Comparison of ENCODE assay signal across 8 mouse cellular contexts in the genomic region with DNA sequence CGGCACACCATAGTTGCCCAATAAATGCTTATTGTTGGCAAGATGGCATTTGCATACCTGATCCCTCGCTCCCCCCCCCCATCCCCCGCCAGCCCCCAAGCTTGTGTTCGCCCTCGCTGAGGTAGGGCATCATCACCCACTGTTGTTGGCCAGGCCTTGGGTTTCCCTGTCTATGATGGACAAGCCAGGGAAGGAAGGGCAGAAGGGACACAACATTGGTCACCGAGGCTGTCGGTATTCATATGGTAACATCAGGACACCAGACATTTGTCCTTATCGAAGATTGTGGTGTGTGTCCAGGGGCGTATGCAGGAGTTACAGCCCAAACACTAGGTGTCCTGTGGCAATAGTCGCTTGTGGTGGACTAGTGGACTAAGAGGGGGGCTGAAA. TPM values are rescaled to one million over a fixed set of nuclear protein-coding genes. Genes with fewer than 3 reads are reported as not detected.
DNase-seq lines count a peak whose midpoint lies in the region; ATAC-seq and TF ChIP-seq lines count a peak whose summit lies in the region.

No protein-coding gene starts in this region.

- TF ChIP-seq CTCF in bone marrow, adult 2 months (IDR thresholded peaks at IDR 0.05; ENCODE audit: control insufficient read depth, insufficient read depth, low read length) = no peak

- H3K27me3 ChIP-seq in kidney, embryonic 14.5 days (ENCODE audit: control insufficient read depth, insufficient read depth, low read length) = no peaks in the 10 kb centered on the region
- H3K27me3 ChIP-seq in hindbrain, embryonic 16.5 days (replicated peaks; ENCODE audit: control insufficient read depth, insufficient read depth, low read length) = no peaks in the 10 kb centered on the region
- no peaks in the 10 kb centered on the region for H3K27me3 ChIP-seq in midbrain, embryonic 15.5 days (replicated peaks)

- no peaks in the 10 kb centered on the region for H3K9me3 ChIP-seq in kidney, embryonic 14.5 days (ENCODE audit: control insufficient read depth, low read length)
- H3K9me3 ChIP-seq in hindbrain, embryonic 16.5 days (ENCODE audit: control insufficient read depth, low read length) = no peaks in the 10 kb centered on the region
- H3K9me3 ChIP-seq in midbrain, embryonic 15.5 days = no peaks in the 10 kb centered on the region

- no peak for DNase-seq in kidney, adult 9 months
- no peak for DNase-seq in Muller cell, postnatal 12 days (ENCODE audit: inconsistent ontology term)
- no peak for DNase-seq in spleen, postnatal 4 days (ENCODE audit: low spot score in 2 of 2)
- no peak for DNase-seq in cerebellum, adult 11 months

- peak overlapping the region; percentile 48 for H3K4me2 ChIP-seq in kidney, embryonic 14.5 days (replicated peaks; ENCODE audit: low read depth, low read length)
- peak overlapping the region; percentile 94 for H3K4me2 ChIP-seq in hindbrain, embryonic 16.5 days (ENCODE audit: low read length)
- peak overlapping the region; percentile 90 for H3K4me2 ChIP-seq in midbrain, embryonic 15.5 days

- peak overlapping the region; percentile 91 for H3K27ac ChIP-seq in kidney, embryonic 14.5 days (ENCODE audit: low read depth, low read length)
- peak overlapping the region; percentile 97 for H3K27ac ChIP-seq in bone marrow, adult 2 months (ENCODE audit: control insufficient read depth, insufficient read depth, low read depth, low read length, poor library complexity)
- H3K27ac ChIP-seq in hindbrain, embryonic 16.5 days (ENCODE audit: low read depth, low read length) = peak overlapping the region; percentile 94
- H3K27ac ChIP-seq in midbrain, embryonic 15.5 days = peak overlapping the region; percentile 95

- peak; percentile 15 for ATAC-seq in kidney, embryonic 14.5 days (ENCODE audit: low FRiP score, low TSS enrichment)
- no peak; the same call in 1 of the 2 replicates for ATAC-seq in hindbrain, embryonic 16.5 days
- peak; percentile 48 for ATAC-seq in midbrain, embryonic 15.5 days (replicated peaks)

- WGBS in kidney, embryonic 14.5 days = 3% methylated on average over 10 of the region's 10 CpGs
- 1% methylated on average over 10 of the region's 10 CpGs for WGBS in bone marrow, adult 2 months
- WGBS in hindbrain, embryonic 16.5 days = 2% methylated on average over 10 of the region's 10 CpGs
- 4% methylated on average over 10 of the region's 10 CpGs for WGBS in midbrain, embryonic 15.5 days

- no peak for TF ChIP-seq POLR2A in bone marrow, adult 2 months (IDR thresholded peaks at IDR 0.05; ENCODE audit: borderline replicate concordance, control insufficient read depth, low read depth, low read length)

- peaks cover 7% of the 10 kb centered on the region for H3K4me1 ChIP-seq in kidney, embryonic 14.5 days (ENCODE audit: control insufficient read depth, insufficient read depth, low read length)
- peaks cover 1% of the 10 kb centered on the region; the same call in 1 of the 2 replicates for H3K4me1 ChIP-seq in bone marrow, adult 2 months (ENCODE audit: control insufficient read depth, insufficient read depth, low read length)
- peaks cover 16% of the 10 kb centered on the region for H3K4me1 ChIP-seq in hindbrain, embryonic 16.5 days (ENCODE audit: control insufficient read depth, insufficient read depth, low read depth, low read length)
- H3K4me1 ChIP-seq in midbrain, embryonic 15.5 days = peaks cover 25% of the 10 kb centered on the region

- H3K9ac ChIP-seq in kidney, embryonic 14.5 days (ENCODE audit: low read depth, low read length) = peak overlapping the region; percentile 70
- peak overlapping the region; percentile 78 for H3K9ac ChIP-seq in hindbrain, embryonic 16.5 days (ENCODE audit: low read depth, low read length)
- H3K9ac ChIP-seq in midbrain, embryonic 15.5 days = peak overlapping the region; percentile 65

- peak overlapping the region; percentile 65 for H3K4me3 ChIP-seq in kidney, embryonic 14.5 days (ENCODE audit: low read length)
- peak overlapping the region; percentile 83 for H3K4me3 ChIP-seq in bone marrow, adult 2 months (replicated peaks; ENCODE audit: control insufficient read depth, low read depth, low read length)
- H3K4me3 ChIP-seq in hindbrain, embryonic 16.5 days (ENCODE audit: low read length) = peak overlapping the region; percentile 70
- H3K4me3 ChIP-seq in midbrain, embryonic 15.5 days = peak overlapping the region; percentile 55

- peaks cover 26% of the 10 kb centered on the region for H3K36me3 ChIP-seq in kidney, embryonic 14.5 days (ENCODE audit: control insufficient read depth, insufficient read depth, low read length)
- H3K36me3 ChIP-seq in hindbrain, embryonic 16.5 days (ENCODE audit: control insufficient read depth, insufficient read depth, low read length) = peaks cover 14% of the 10 kb centered on the region
- peaks cover 19% of the 10 kb centered on the region; the same call in 1 of the 2 replicates for H3K36me3 ChIP-seq in midbrain, embryonic 15.5 days (replicated peaks)

RNA-seq across cellular contexts. Expression of a gene that starts 0.5 kb away (rescaled TPM):
- polyA plus RNA-seq in kidney, embryonic 14.5 days (2014; fragmentation: Nextera tagmentation; extraction: Ambion mirVana) = 2.2 and 4.3 TPM in 2 replicates
- 1.0 and 3.0 TPM in 2 replicates for polyA plus RNA-seq in bone marrow, adult 2 months (2011; ENCODE audit: insufficient read depth, insufficient read length, low replicate concordance, missing spikeins)
- 10.9 and 11.1 TPM in 2 replicates for polyA plus RNA-seq in hindbrain, embryonic 16.5 days (2015; fragmentation: Nextera tagmentation; extraction: Ambion mirVana)
- 10.4 and 10.7 TPM in 2 replicates for polyA plus RNA-seq in midbrain, embryonic 15.5 days (2015; fragmentation: Nextera tagmentation; extraction: Ambion mirVana)

RNA-seq across cellular contexts. Expression of a gene that starts 11.5 kb away (rescaled TPM):
- not detected in 2 replicates for polyA plus RNA-seq in kidney, embryonic 14.5 days (2014; fragmentation: Nextera tagmentation; extraction: Ambion mirVana)
- polyA plus RNA-seq in bone marrow, adult 2 months (2011; ENCODE audit: insufficient read depth, insufficient read length, low replicate concordance, missing spikeins) = not detected in 2 replicates
- not detected in 2 replicates for polyA plus RNA-seq in hindbrain, embryonic 16.5 days (2015; fragmentation: Nextera tagmentation; extraction: Ambion mirVana)
- not detected in 2 replicates for polyA plus RNA-seq in midbrain, embryonic 15.5 days (2015; fragmentation: Nextera tagmentation; extraction: Ambion mirVana)

RNA-seq across cellular contexts. Expression of a gene that starts 36.2 kb away (rescaled TPM):
- 30.0 and 53.0 TPM in 2 replicates for polyA plus RNA-seq in kidney, embryonic 14.5 days (2014; fragmentation: Nextera tagmentation; extraction: Ambion mirVana)
- 42.7 and 57.4 TPM in 2 replicates for polyA plus RNA-seq in bone marrow, adult 2 months (2011; ENCODE audit: insufficient read depth, insufficient read length, low replicate concordance, missing spikeins)
- 37.7 and 39.0 TPM in 2 replicates for polyA plus RNA-seq in hindbrain, embryonic 16.5 days (2015; fragmentation: Nextera tagmentation; extraction: Ambion mirVana)
- polyA plus RNA-seq in midbrain, embryonic 15.5 days (2015; fragmentation: Nextera tagmentation; extraction: Ambion mirVana) = 53.3 and 57.5 TPM in 2 replicates

RNA-seq across cellular contexts. Expression of a gene that starts 36.4 kb away (rescaled TPM):
- 106 and 129 TPM in 2 replicates for polyA plus RNA-seq in kidney, embryonic 14.5 days (2014; fragmentation: Nextera tagmentation; extraction: Ambion mirVana)
- polyA plus RNA-seq in bone marrow, adult 2 months (2011; ENCODE audit: insufficient read depth, insufficient read length, low replicate concordance, missing spikeins) = 108 and 116 TPM in 2 replicates
- polyA plus RNA-seq in hindbrain, embryonic 16.5 days (2015; fragmentation: Nextera tagmentation; extraction: Ambion mirVana) = 86.8 and 94.0 TPM in 2 replicates
- polyA plus RNA-seq in midbrain, embryonic 15.5 days (2015; fragmentation: Nextera tagmentation; extraction: Ambion mirVana) = 75.4 and 78.4 TPM in 2 replicates
